Mouse (Mus musculus): ENCODE results near the gene Tpmt. TPM values are rescaled to one million over a fixed set of nuclear protein-coding genes. Genes with fewer than 3 reads are reported as not detected.

The Tpmt gene
- total and polyA plus RNA-seq, 3 experiments = 1.2 to 8.6 (median 5.2) TPM

GRCm38 (mm10) chr13:46975930-46976329 lies 68.6 kb downstream of the Tpmt start:
- no peak for DNase-seq

- no peak for DNase-seq
Measured at GRCm38 (mm10) chr13:46975031-46975551, 69.4 kb downstream of the Tpmt start.

Other genes with a start within 250 kb of the Tpmt start
- 10 to 100 TPM; 26.0 to 40.6 TPM for gene Kif13a, start 114.9 kb downstream of the Tpmt start, total RNA-seq (2021)
- gene Kif13a, start 114.9 kb downstream of the Tpmt start, polyA plus RNA-seq (2012; rRNA removed) = 13.6 and 13.7 TPM in 2 replicates
- 1 to 10 TPM; 3.1 to 7.5 TPM for gene Nhlrc1, start 29.9 kb downstream of the Tpmt start, total RNA-seq (2021)
- 10.5 and 13.3 TPM in 2 replicates for gene Nhlrc1, start 29.9 kb downstream of the Tpmt start, polyA plus RNA-seq (2012; rRNA removed)
- 10 to 100 TPM in 1 of 2 experiments, 1 to 10 TPM in 1; 9.0 to 12.0 TPM for gene Kdm1b, start 1.2 kb downstream of the Tpmt start, total RNA-seq (2021)
- gene Kdm1b, start 1.2 kb downstream of the Tpmt start, polyA plus RNA-seq (2012; rRNA removed) = 4.8 and 5.0 TPM in 2 replicates
- gene Dek, start 61.5 kb upstream of the Tpmt start, total RNA-seq (2021) = 10 to 100 TPM; 54.3 to 60.7 TPM
- 60.4 and 61.6 TPM in 2 replicates for gene Dek, start 61.5 kb upstream of the Tpmt start, polyA plus RNA-seq (2012; rRNA removed)
- gene Rnf144b, start 77.9 kb upstream of the Tpmt start, total RNA-seq (2021) = 1 to 10 TPM; 2.8 to 5.3 TPM
- gene Rnf144b, start 77.9 kb upstream of the Tpmt start, polyA plus RNA-seq (2012; rRNA removed) = 2.2 and 3.1 TPM in 2 replicates